Mouse (Mus musculus) megakaryocyte, embryonic 14.5 days (primary cell): Measurements from ENCODE around the gene Egfl6.

ENCODE experiments used
- FLI1 ChIP-seq: IDR thresholded peaks from 2 replicates; pipeline ENCODE4 v1.6.1; 2012; ENCODE audit warnings: low read length, inconsistent platforms, mixed read lengths
- GATA1 ChIP-seq: IDR thresholded peaks from 3 replicates; pipeline ENCODE4 v1.6.1; 2012; ENCODE audit warnings: mixed read lengths, low read length, inconsistent platforms, borderline replicate concordance

DNA sequence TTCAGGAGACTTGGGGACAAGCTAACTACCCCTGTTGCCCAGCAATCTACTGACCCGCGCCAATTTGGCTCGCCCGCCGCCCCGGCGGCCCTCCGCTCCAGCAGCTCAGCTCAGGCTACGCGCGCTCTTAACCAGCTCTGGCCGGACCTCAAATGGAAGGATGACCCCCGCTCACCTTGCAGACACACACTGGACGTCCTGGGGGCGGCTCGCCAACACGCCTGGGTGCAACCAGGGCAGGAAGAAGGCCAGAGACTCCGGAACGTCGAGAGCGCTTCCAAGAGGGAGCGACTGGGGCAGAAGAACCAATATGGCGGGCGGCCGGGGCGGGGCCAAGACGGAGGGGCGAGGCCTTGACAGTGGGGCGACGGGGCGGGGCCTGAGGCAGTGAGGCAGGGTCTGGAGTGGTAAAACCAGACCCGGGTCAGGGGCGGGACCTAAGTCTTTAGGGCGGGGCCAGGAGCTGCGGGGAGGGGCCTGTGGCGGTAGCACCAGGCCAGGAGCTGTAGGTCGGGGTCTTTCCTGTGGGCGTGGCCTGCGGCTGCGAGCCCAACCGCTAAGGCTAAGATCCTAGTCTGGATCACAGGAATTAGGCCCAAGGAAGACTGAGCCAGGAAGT, 106.0 kb downstream of the Egfl6 start, which contains the start of gene Rab9:
- TF ChIP-seq GATA1 (no peak), FLI1 (no peak)
